Mouse (Mus musculus): Measurements from ENCODE around the gene Nxnl1. TPM values are rescaled to one million over a fixed set of nuclear protein-coding genes. Genes with fewer than 3 reads are reported as not detected.

Nxnl1 gene
- total and polyA plus RNA-seq, 3 experiments, result 0.04 TPM; not detected in 2

DNA sequence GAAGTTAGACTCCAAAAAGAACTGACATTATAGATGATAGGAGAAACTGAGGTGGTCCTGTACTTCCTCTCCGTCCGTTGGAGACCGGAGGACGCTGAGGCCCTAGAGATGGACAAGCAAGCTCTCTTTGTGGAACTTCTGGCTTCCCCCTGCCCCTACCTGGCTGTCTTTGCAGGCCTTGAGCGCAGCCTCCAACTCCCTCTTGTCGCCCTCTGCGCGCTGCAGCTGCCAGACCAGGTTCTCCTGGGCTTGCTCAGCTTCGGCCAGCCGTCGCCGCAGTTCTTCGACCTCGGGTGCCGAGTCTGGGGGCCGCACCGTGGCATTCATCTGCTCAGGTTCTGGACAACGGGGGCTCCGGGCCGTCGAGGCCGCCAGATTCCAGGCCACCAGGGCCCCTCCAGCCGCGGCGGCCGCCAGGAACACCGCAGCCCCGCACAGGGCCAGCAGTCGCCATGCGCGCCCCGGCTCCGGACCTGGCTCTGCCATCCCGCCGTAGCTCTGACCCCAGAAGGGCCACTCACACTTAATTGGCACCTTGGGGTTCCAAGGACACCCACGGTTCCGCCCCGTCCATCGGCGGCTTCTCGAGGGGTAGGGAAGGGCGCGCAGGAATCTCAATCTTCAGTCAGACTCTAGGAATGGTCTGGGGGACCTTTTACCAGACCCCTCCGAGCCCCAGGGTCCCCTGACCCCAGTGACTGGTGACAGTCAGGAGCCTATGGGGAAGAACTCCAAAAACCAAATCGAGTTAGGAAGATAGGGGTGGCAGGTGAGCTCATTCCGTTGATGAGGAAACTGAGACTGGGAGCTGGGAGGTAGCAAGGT is 41.0 kb downstream of the Nxnl1 start, which contains the start of gene Ccdc194:
Gene Ccdc194 (minus strand): TSS at position 486 of the 825 bp plus-strand sequence.
- H3K36me3 ChIP-seq (replicated peaks in 1 of 2; ENCODE audit: control insufficient read depth in 1 of 2, insufficient read depth in 1 of 2, low read length in 1 of 2), result no peaks in the 10 kb centered on the region
- in situ Hi-C loops (cut with MboI; ENCODE audit: low pct_ligation_motif_present, low pct_unique_long_range_greater_than_20kb, low sequenced_read_pairs) (no loop called here), dilution Hi-C loops (cut with MboI; ENCODE audit: extremely low pct_ligation_motif_present, extremely low pct_unique_long_range_greater_than_20kb, low sequenced_read_pairs) (no loop called here)
- no peak within 1 kb of the TSS for H3K4me2 ChIP-seq (ENCODE audit: insufficient read depth, low read depth, poor library complexity, severe bottlenecking)
- TF ChIP-seq NRF1 (IDR thresholded peaks at IDR 0.05; ENCODE audit: low read depth, low read length) (no peak), ELF1 (IDR thresholded peaks at IDR 0.05; ENCODE audit: low read depth, low read length) (no peak), EP300 (IDR thresholded peaks at IDR 0.05; ENCODE audit: low read length) (no peak), CHD1 (IDR thresholded peaks at IDR 0.05; ENCODE audit: low read depth, low read length) (no peak), RAD21 (IDR thresholded peaks at IDR 0.05; ENCODE audit: low read depth, low read length) (no peak)
- H3K9ac ChIP-seq (ENCODE audit: insufficient read depth, low read depth), result no peak within 1 kb of the TSS
- no peaks in the 10 kb centered on the region for H3K27me3 ChIP-seq (replicated peaks)
- H3K9me3 ChIP-seq (replicated peaks; ENCODE audit: low read length), result no peaks in the 10 kb centered on the region
- no peak within 1 kb of the TSS for H3K4me3 ChIP-seq (replicated peaks in 1 of 3; ENCODE audit: low read depth in 2 of 3, low read length in 2 of 3, poor library complexity in 1 of 3)
- DNase-seq (ENCODE audit: extremely low read depth), result no peak
- H3K27ac ChIP-seq (ENCODE audit: insufficient read depth, low read depth), result no peak within 1 kb of the TSS
- no peaks in the 10 kb centered on the region for H3K79me2 ChIP-seq (replicated peaks; ENCODE audit: control insufficient read depth, extremely low read depth, insufficient read depth, poor library complexity, severe bottlenecking)
- H3K4me1 ChIP-seq (ENCODE audit: control insufficient read depth in 1 of 2, insufficient read depth in 2 of 2), result peaks cover 28 to 51% of the 10 kb centered on the region in 2 experiments

DNA sequence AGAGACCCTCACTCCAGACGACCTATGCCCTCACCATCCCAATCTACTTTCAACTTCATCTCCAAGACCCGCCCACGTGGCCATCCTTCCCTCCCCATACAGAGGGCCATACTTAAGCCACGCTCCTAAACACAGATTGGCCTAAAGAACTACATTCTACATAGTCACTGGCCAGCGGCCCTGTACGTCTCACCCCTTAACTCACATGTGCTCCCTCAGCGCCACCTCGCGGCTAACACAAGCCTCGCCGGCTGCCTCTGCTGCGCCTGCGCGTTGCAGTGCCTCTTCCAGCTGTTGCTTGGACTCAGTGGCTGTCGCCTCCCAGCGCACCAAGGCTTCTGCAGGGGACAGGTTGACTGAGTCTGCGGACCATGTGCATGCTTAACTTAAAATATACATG is 44.8 kb downstream of the Nxnl1 start:
- Histone ChIP-seq H3K4me2 (ENCODE audit: insufficient read depth, low read depth, poor library complexity, severe bottlenecking) (peak overlapping the region; percentile 37; the same call in 1 of the 2 replicates), H3K36me3 (replicated peaks in 1 of 2; ENCODE audit: control insufficient read depth in 1 of 2, insufficient read depth in 1 of 2, low read length in 1 of 2) (no peaks in the 10 kb centered on the region), H3K79me2 (replicated peaks; ENCODE audit: control insufficient read depth, extremely low read depth, insufficient read depth, poor library complexity, severe bottlenecking) (no peaks in the 10 kb centered on the region), H3K4me3 (replicated peaks in 1 of 3; ENCODE audit: low read depth in 2 of 3, low read length in 2 of 3, poor library complexity in 1 of 3) (no peak overlapping the region), H3K9me3 (replicated peaks; ENCODE audit: low read length) (no peaks in the 10 kb centered on the region), H3K4me1 (ENCODE audit: control insufficient read depth in 1 of 2, insufficient read depth in 2 of 2) (peaks cover 10 to 31% of the 10 kb centered on the region in 2 experiments), H3K27ac (ENCODE audit: insufficient read depth, low read depth) (no peak overlapping the region), H3K9ac (ENCODE audit: insufficient read depth, low read depth) (0 out of 2 replicates have a peak overlapping the region, but pooled peaks have one; percentile 13), H3K27me3 (replicated peaks) (peaks cover 2% of the 10 kb centered on the region)
- in situ Hi-C loops (cut with MboI; ENCODE audit: low pct_ligation_motif_present, low pct_unique_long_range_greater_than_20kb, low sequenced_read_pairs) (loop anchor here (5.0 kb wide), 1 partner anchor 34 kb away; the partner anchor contains the start of genes Ano8 and Gtpbp3), dilution Hi-C loops (cut with MboI; ENCODE audit: extremely low pct_ligation_motif_present, extremely low pct_unique_long_range_greater_than_20kb, low sequenced_read_pairs) (no loop called here)
- DNase-seq (ENCODE audit: extremely low read depth), result peak; percentile 96
- TF ChIP-seq MAX (IDR thresholded peaks at IDR 0.05; ENCODE audit: low read length), result peak; percentile 94
- TF ChIP-seq SIN3A (IDR thresholded peaks at IDR 0.05; ENCODE audit: low read length), result no peak
- no peak for TF ChIP-seq JUN (IDR thresholded peaks at IDR 0.05; ENCODE audit: insufficient read depth, low read depth, low read length)
- no peak for TF ChIP-seq RCOR1 (conservative IDR thresholded peaks at IDR 0.05; ENCODE audit: low read depth, low read length)
- no peak for TF ChIP-seq ZKSCAN1 (IDR thresholded peaks at IDR 0.05; ENCODE audit: borderline replicate concordance, low read depth, low read length)
- TF ChIP-seq SMC3 (IDR thresholded peaks at IDR 0.05; ENCODE audit: low read depth, low read length), result peak; percentile 81
- peak; percentile 71 to 95 for TF ChIP-seq CTCF (conservative IDR thresholded peaks at IDR 0.05 in 1 of 2, IDR thresholded peaks at IDR 0.05 in 1 of 2; ENCODE audit: low read depth in 2 of 2, low read length in 2 of 2)
- TF ChIP-seq USF1 (IDR thresholded peaks at IDR 0.05; ENCODE audit: low read depth, low read length), result peak; percentile 67
- TF ChIP-seq UBTF (IDR thresholded peaks at IDR 0.05; ENCODE audit: low read depth, low read length), result no peak
- no peak for TF ChIP-seq KAT2A (IDR thresholded peaks at IDR 0.05; ENCODE audit: insufficient replicate concordance, low read length)
- TF ChIP-seq CHD2 (IDR thresholded peaks at IDR 0.05; ENCODE audit: low read length), result no peak; the same call in 1 of the 2 replicates
- no peak for TF ChIP-seq POLR2AphosphoS2 (IDR thresholded peaks at IDR 0.05; ENCODE audit: low read depth, low read length)
- no peak for TF ChIP-seq ZNF384 (IDR thresholded peaks at IDR 0.05; ENCODE audit: low read depth, low read length)
- no peak for TF ChIP-seq CHD1 (IDR thresholded peaks at IDR 0.05; ENCODE audit: low read depth, low read length)
- peak; percentile 97 for TF ChIP-seq MYC (IDR thresholded peaks at IDR 0.05; ENCODE audit: low read depth, low read length)
- TF ChIP-seq MEF2A (IDR thresholded peaks at IDR 0.05; ENCODE audit: borderline replicate concordance, low read depth, low read length), result no peak
- no peak for TF ChIP-seq TBP (conservative IDR thresholded peaks at IDR 0.05; ENCODE audit: low read depth, low read length)
- TF ChIP-seq E2F4 (IDR thresholded peaks at IDR 0.05; ENCODE audit: insufficient replicate concordance, low read depth, low read length), result no peak
- TF ChIP-seq RAD21 (IDR thresholded peaks at IDR 0.05; ENCODE audit: low read depth, low read length), result peak; percentile 77
- TF ChIP-seq ETS1 (conservative IDR thresholded peaks at IDR 0.05; ENCODE audit: low read depth, low read length), result no peak
- TF ChIP-seq EP300 (IDR thresholded peaks at IDR 0.05; ENCODE audit: low read length), result no peak
- no peak for TF ChIP-seq GABPA (IDR thresholded peaks at IDR 0.05; ENCODE audit: insufficient replicate concordance, low read depth, low read length)
- TF ChIP-seq ZMIZ1 (IDR thresholded peaks at IDR 0.05; ENCODE audit: low read depth, low read length), result no peak
- peak; percentile 35; the same call in 1 of the 2 replicates for TF ChIP-seq POLR2A (IDR thresholded peaks at IDR 0.05; ENCODE audit: low read depth, low read length)
- TF ChIP-seq NRF1 (IDR thresholded peaks at IDR 0.05; ENCODE audit: low read depth, low read length), result peak; percentile 98
- 0 out of 2 replicates have a peak, but pooled peaks have one; percentile 21 for TF ChIP-seq USF2 (conservative IDR thresholded peaks at IDR 0.05; ENCODE audit: low read depth, low read length)
- TF ChIP-seq MXI1 (IDR thresholded peaks at IDR 0.05; ENCODE audit: low read depth, low read length), result peak; percentile 63
- TF ChIP-seq BHLHE40 (IDR thresholded peaks at IDR 0.05; ENCODE audit: low read depth, low read length), result no peak
- no peak for TF ChIP-seq MAFK (IDR thresholded peaks at IDR 0.05; ENCODE audit: insufficient replicate concordance, low read length)
- 0 out of 2 replicates have a peak, but pooled peaks have one; percentile 20 for TF ChIP-seq ELF1 (IDR thresholded peaks at IDR 0.05; ENCODE audit: low read depth, low read length)
